Mouse (Mus musculus): Measurements from ENCODE around the gene Hspa1l. TPM values are rescaled to one million over a fixed set of nuclear protein-coding genes. Genes with fewer than 3 reads are reported as not detected.
"Not testable (repeated sequence)": the region's sequence is repeated elsewhere in the genome, so short reads cannot be mapped to it uniquely, and the experiment has no call there.

Hspa1l gene
- total RNA-seq (2021) = 10 to 100 TPM in 1 of 2 experiments, 1 to 10 TPM in 1; 9.8 to 10.8 TPM
- long read RNA-seq, experiment 1, partial matches to known transcripts = 0 of 3 reads
- long read RNA-seq, experiment 1, other reads (novel, unspliced or antisense) = 1 of 3 reads
- long read RNA-seq, experiment 2, partial matches to known transcripts = 0 of 1 reads
- long read RNA-seq, experiment 2, other reads (novel, unspliced or antisense) = 0 of 1 reads

DNA sequence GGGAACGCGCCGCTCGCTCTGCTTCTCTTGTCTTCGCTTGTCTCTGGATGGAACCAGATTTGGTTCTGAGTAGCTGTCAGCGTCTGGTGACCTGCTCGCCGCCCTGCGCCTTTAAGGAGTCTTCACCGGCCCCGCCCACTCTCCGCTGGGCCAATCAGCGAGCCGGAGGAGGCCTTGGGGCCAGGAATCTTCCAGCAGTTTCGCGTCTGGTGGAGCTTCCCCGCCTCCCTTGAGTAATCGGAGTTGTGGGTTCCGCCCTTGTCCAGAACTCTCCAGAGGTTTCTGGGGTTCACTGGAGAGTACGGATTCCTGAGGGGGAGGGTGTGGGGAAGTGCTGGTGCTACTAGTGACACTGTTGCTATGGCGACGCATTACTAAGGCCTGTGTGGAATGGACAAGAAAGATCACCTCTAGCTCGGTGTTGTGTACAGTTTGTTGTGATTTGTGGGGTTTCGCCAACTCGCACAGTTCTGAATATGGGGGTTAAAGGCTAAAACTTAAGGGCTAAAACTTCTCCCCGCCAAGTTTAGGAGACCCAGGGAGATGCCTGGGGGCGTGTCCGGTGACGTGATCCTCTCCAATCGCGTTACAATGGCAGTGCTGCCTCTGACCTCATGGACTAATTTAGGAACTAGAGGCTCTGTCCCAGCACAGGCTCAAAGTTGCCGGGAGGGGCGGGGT lies at the start of gene Hspa1l, which contains the start of gene Hspa1a:
Gene Hspa1l, plus strand, starts transcription at position 635 of the 681 bp plus-strand sequence.
Gene Hspa1a, minus strand, starts transcription at position 88 of the 681 bp plus-strand sequence.
- peak; percentile 96 to 97 for DNase-seq

- DNase-seq = no peak
Measured at GRCm38 (mm10) chr17:34922939-34923338, 49.6 kb upstream of the Hspa1l start.

GRCm38 (mm10) chr17:34924258-34924657 lies 48.2 kb upstream of the Hspa1l start:
- DNase-seq = no peak

GRCm38 (mm10) chr17:34927306-34928019 lies 45.0 kb upstream of the Hspa1l start:
- no peak for DNase-seq

DNA sequence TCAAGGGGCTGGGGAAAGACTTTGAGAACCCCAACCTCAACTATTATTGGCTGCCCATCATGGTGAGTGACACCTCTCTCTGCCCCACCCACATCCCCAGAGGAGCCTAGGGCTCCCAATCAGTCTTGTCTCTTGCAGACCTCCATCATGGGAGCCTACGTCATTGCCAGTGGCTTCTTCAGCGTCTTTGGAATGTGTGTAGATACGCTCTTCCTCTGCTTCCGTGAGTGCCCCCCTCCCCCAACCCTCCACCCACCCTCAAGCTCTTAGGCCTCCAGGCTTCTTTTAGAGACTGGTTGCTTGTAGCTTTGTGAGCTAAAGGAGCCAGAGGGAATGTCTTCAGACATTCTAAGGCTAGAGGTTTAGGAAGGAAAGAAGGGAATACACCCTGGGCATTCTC lies 43.7 kb upstream of the Hspa1l start:
- DNase-seq = no peak

DNA sequence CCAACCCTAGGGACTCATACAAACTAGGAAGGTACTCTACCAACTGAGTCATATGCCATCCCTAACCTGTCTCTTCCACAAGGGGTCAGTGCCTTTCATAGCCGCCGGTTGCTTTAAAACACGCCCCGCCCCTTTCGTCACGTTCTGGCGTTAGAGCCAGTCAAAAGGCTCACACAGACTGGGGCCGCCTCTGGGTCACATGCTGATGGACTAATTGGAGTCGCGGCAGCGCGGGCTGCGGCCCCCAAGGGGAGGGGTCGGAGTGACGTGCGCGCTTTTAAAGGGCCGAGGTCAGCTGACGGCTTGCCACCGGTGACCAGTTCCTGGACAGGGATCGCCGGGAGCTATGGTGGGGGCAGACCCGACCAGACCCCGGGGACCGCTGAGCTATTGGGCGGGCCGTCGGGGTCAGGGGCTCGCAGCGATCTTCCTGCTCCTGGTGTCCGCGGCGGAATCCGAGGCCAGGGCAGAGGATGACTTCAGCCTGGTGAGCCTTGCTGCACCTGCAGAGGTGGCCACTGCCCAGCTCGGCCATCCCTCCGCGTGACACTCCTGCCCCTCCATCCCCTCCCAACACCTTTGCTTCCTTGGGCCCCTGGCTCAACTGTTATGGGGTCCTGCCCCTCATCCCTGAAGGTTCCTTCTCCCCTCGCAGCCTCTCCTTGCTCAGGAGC lies 41.3 kb upstream of the Hspa1l start, which contains the start of gene Neu1:
Gene Neu1, plus strand, starts transcription at position 193 of the 674 bp plus-strand sequence.
- peak; percentile 99 for DNase-seq

GRCm38 (mm10) chr17:34931735-34932098 lies 40.8 kb upstream of the Hspa1l start:
- DNase-seq = peak in 1 of 2 experiments; percentile 44

- no peak for DNase-seq
Measured at GRCm38 (mm10) chr17:34932287-34932686, 40.2 kb upstream of the Hspa1l start.

DNA sequence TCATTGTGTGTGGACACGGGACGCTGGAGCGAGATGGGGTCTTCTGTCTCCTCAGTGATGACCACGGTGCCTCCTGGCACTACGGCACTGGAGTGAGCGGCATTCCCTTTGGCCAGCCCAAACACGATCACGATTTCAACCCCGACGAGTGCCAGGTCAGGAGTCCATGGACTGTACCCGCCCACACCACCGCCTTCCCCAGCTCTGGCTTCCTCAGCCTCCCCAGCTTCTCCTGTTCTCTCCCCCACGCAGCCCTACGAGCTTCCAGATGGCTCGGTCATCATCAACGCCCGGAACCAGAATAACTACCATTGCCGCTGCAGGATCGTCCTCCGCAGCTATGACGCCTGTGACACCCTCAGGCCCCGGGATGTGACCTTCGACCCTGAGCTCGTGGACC lies 38.5 kb upstream of the Hspa1l start:
- DNase-seq = no peak

- DNase-seq = peak in 1 of 2 experiments; percentile 53
Measured at GRCm38 (mm10) chr17:34934830-34935229, 37.7 kb upstream of the Hspa1l start.

- DNase-seq = no peak
Measured at GRCm38 (mm10) chr17:34937960-34938505, 34.5 kb upstream of the Hspa1l start.

DNA sequence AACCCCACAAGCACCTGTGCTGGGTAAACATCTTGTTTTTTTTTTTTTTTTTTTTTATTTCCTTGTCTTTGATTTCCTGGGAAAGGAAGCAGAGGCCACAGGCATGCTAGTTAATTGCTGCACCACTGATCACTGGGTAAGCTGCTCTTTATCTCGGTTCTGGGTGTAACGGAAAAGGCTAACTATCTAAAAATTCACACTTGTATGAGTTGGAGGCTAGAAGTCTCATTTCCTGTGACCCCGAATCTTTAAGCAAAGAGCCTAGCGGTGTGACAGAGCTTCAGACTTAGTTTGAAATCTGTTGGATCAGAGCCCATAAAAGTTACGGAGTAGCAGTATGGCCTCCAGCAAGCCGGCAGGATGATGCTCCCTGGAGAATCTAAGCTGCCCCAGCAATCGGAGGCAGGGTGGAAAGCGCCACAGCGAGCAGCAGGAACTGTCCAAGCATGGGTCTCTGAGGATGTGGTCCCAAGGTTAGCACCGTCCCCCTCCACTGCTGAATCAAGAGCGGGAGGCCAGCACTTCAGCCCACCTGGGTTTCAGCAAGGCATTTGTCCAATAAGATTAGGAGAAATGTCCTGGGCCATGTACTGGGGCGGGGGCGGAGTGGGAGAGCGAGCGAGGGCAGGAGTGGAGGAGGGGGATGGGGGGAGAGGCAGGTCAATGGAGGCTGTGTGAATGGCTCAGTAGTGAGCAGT lies 31.0 kb upstream of the Hspa1l start:
- DNase-seq = peak; percentile 38 to 62

DNA sequence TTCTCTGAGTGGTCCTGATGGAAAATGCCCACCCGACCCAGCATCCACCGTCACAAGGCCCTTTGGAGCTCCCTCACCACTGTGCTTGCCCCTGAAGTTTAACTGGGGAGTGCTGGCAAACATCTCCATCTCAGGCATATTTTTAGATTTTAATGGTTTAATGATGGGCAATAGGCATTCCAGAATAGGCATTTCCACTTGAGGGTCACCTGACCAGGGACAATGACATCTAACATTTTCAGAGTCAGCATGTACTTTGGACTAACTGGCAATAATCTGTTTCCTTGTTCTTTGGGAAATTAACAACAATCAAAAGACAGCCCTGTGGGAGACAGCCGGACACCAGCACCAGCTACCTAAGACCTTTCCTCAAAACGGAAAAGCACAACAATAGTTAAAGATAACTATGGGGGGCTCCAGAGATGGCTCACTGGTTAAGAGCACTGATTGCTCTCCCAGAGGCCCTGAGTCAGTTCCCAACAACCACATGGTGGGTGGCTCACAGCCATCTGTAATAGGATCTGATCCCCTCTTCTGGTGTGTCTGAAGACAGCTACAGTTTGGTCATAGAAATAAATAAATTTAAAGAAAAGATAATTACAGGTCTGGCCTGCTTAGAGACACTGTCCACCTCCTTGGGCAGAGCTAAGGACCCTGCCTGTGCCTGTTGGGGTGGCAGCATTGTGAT lies 29.2 kb upstream of the Hspa1l start:
- DNase-seq = no peak

DNA sequence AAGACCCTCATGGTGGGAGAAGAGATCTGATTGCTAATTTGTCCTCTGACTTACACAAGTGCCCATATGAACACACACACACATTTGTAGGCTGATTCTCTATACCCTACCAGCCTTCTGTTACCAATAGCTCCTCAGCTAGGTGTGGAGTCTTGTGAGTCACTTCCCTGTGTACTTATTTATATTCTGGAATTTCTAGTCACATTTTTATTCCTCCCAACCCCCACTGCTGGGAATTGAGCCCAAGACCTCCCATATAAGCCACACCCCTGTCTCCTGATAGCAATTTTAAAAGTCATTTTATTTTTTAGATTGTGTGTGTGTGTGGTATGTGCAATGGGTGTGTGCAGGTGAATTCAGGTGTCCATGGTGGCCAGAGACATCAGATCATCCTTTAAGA lies 28.1 kb upstream of the Hspa1l start:
- DNase-seq = no peak

GRCm38 (mm10) chr17:34946486-34947140 lies 25.9 kb upstream of the Hspa1l start:
- DNase-seq = no peak

DNA sequence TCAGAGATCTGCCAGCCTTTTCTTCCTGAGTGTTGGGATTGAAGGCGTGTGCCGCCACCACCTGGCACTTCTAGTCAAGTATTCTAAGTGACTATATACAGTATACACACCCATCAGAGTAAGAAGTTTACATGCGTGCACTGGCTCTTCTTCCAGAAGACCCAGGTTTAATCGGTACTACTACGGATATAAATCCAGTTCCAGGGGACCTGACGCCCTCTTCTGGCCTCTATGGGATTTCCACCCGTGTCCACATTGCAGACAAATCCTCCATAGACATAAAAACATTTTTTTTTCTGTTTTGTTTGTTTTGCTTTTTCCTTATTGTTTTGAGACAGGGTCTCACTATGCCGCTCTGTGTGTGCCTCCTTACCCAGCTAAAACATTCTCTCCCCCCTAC lies 24.9 kb upstream of the Hspa1l start:
- no peak for DNase-seq

GRCm38 (mm10) chr17:34948721-34949552 lies 23.6 kb upstream of the Hspa1l start:
- DNase-seq = not testable (repeated sequence)

DNA sequence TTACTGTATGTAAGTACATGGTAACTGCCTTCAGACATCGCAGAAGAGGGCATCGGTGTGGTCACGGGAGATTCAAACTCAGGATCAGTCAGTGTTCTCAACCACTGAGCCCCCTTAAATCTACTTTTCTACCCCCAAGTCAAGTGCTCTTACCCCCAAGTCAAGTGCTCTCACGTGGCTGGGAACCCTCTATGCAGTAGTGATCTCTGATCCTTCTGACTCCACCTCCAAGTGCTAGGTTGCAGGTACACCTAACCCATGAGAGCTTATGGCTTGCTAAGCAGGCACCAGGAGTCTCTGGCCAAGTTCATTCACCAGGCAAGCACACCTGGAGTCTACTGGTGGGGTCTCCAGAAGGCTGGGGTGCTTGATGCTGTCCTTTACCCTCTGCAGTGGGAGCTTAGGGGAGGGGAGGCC lies 22.9 kb upstream of the Hspa1l start:
- DNase-seq = no peak

All from heart, adult 18-20 months (tissue).